Mouse (Mus musculus) right cerebral cortex, postnatal 10 days (tissue): Measurements from ENCODE around the gene Nrip1.

Experiments used
- DNase-seq, 2 experiments: peaks; one replicate each; pipeline ENCODE4 v3.0.0; 2021; ENCODE audit warnings: low spot score in 2 of 2

Gene Nrip1

DNA sequence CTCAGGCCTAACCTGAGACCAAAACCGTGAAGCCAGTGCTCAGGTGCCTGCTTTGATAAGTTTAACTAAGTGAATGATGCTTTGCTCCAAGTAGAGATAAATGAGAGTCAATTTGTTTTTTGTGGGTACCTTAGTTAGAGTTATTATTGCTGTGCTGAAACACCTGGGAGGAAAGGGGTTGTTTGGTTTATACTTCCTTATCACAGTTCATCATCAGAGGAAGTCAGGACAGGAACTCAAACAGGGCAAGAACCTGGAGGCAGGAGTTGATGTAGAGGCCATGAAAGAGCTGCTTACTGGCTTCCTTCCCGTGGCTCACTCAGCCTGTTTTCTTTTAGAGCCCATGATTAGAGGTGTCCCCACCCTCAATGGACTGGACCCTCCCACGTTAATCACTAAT, 89.8 kb downstream of the Nrip1 start:
- no peak for DNase-seq

GRCm38 (mm10) chr16:76281850-76282249, 91.8 kb downstream of the Nrip1 start:
- no peak for DNase-seq

GRCm38 (mm10) chr16:76280365-76280764, 93.3 kb downstream of the Nrip1 start:
- no peak for DNase-seq

GRCm38 (mm10) chr16:76276271-76276670, 97.4 kb downstream of the Nrip1 start:
- no peak for DNase-seq

- no peak for DNase-seq
Observed at GRCm38 (mm10) chr16:76275584-76275983, 98.0 kb downstream of the Nrip1 start.

GRCm38 (mm10) chr16:76275166-76275565, 98.5 kb downstream of the Nrip1 start:
- DNase-seq = no peak

GRCm38 (mm10) chr16:76266635-76267268, 106.9 kb downstream of the Nrip1 start:
- no peak for DNase-seq

GRCm38 (mm10) chr16:76265874-76266273, 107.8 kb downstream of the Nrip1 start:
- no peak for DNase-seq

DNA sequence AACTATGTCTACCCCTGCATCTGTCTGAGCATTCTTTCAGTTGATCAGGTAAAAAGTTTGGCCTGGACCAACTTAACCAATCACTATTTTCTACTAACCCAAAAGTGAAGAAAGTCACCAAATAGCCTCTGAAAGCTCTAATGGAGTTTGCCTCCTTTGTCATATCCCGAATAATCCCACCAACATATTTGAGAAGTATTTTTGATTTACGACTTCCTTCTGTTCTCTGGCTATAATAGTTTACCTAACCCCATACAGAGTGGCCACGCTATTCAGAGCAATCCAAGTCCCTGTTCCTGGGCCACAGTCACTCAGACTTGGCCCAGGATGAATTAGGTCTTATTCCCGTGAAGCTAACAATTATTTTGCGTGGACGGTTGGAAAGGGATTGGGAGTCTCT, 108.3 kb downstream of the Nrip1 start:
- no peak for DNase-seq

GRCm38 (mm10) chr16:76263393-76263792, 110.2 kb downstream of the Nrip1 start:
- no peak for DNase-seq

GRCm38 (mm10) chr16:76260296-76260695, 113.3 kb downstream of the Nrip1 start:
- DNase-seq = no peak

DNA sequence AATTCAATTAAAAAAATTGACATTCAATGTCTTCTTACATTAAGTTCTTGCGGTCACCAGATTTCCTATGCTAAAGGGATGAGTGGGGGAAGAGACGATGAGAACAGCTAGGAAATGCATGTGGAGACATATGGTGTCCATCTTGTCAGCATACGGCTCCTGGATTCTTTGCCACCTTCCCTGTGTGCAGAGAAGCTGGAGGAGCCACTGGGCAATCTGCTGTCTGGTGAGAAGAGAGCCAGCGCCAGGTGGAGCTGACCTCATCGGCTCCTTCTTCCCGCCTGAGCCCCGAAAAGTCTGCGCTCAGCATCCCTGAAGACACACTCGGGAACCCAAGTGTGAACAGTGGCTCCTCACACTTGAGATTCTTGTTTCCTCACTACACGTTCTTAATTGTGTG, 121.8 kb downstream of the Nrip1 start:
- peak; percentile 24 to 35 for DNase-seq

DNA sequence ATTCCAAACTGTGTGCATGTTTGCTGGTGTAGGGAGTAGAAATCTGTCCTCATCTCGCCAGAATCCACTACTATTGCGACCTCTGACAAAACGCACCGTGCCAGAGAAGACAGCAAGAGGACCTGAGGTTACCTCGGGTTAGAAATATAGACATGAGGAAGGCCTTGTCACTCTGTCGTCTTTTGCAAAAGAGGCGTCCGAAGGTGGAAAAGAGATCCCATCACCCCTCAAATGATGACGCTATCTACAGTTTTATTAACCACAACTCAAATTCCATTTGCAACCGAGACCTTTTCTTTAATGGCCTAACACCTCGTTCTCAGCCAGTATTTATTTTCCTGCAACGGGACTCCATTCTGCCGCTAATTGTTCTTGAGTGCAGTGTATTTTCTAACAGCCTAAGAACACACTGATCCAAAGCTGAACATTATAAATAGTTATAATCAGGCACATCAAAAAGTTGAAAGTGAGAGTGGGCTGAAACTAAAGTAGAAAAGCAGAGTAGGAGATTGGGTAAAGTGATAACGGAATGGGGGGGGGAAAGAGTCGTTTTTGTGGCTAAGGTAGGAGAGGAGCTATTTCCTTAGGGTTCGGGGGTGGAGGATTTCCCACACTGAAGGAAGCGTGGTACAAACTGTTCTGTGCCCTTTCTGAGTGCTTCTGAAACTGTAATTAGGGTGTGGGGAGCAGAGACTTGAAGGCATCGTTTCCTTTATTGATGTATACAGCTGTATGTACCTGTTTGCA, 124.1 kb downstream of the Nrip1 start:
- DNase-seq = no peak

DNA sequence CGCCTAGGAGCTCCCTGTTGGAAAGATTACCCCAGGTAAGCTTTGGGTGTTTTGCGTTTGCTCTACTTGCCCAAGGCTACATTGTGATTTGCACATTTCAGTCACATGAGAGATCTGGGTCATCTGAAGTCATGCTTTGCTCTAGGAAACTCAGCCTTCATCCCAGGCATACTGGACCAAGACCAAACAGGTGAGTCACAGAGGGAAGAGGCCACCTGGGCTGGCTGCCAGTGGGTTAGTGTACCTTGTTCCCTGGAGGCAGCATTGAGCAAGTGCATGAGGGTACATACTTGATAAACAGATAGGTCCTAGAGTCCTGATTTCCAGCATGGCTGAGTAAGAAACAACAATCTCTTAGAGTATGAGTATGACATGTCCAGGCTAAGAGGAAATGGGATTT, 130.8 kb downstream of the Nrip1 start:
- DNase-seq = no peak

DNA sequence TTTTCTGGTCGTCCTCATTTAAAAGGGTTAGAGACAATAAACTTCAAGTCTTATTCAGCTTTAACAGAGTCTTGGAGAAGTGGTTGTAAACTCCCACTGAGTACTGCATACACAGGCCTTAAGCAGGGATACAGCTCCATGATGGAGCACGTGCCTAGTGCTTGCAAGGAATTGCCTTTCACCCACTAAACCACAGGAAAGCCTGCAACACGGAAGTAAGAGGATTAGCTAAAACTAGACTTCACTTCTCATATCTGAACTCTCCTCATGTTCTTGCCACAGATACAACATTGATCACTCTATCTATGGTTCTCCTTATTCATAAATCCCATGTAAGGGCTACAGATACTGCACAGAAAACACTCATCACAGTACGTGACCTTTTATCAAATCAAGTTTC, 132.4 kb downstream of the Nrip1 start:
- DNase-seq = no peak

- no peak for DNase-seq
Observed at GRCm38 (mm10) chr16:76239353-76239752, 134.3 kb downstream of the Nrip1 start.

GRCm38 (mm10) chr16:76238784-76239183, 134.8 kb downstream of the Nrip1 start:
- DNase-seq = no peak
